Mouse (Mus musculus): ENCODE data around the gene Rpe65. TPM values are rescaled to one million over a fixed set of nuclear protein-coding genes. Genes with fewer than 3 reads are reported as not detected.

The Rpe65 gene
- not detected for total RNA-seq (2023)

GRCm38 (mm10) chr3:159598875-159599274 lies at the start of gene Rpe65:
TSS of gene Rpe65 (plus strand) at chr3:159599175.

Other genes starting within 250 kb of the Rpe65 start
- gene Depdc1a, start 103.7 kb upstream of the Rpe65 start, total RNA-seq (2023), result 10 to 100 TPM; 14.1 to 16.6 TPM
- gene Wls, start 240.5 kb downstream of the Rpe65 start, total RNA-seq (2023), result 10 to 100 TPM; 43.8 to 45.4 TPM

Data from neutrophil, adult 59 days (primary cell).